Mouse (Mus musculus) C2C12 (cell line): Measurements from ENCODE around the gene Atp8a2. TPM values are rescaled to one million over a fixed set of nuclear protein-coding genes. Genes with fewer than 3 reads are reported as not detected.
"Not testable (repeated sequence)": the region's sequence is repeated elsewhere in the genome, so short reads cannot be mapped to it uniquely, and the experiment has no call there.

Experiments used
- H3K27me3 ChIP-seq: one replicate; pipeline ENCODE4 v1.6.1; 2011; ENCODE audit not compliant: control insufficient read depth, insufficient read depth, insufficient read length
- H3K36me3 ChIP-seq: one replicate; pipeline ENCODE4 v1.6.1; 2011; ENCODE audit not compliant: control insufficient read depth, insufficient read depth
- H3K4me3 ChIP-seq: one replicate; pipeline ENCODE4 v1.5.1; 2011; ENCODE audit warnings: mild to moderate bottlenecking, control low read depth; ENCODE audit not compliant: poor library complexity, insufficient read depth, severe bottlenecking
- H3K79me2 ChIP-seq: one replicate; pipeline ENCODE4 v1.6.1; 2011; ENCODE audit not compliant: control insufficient read depth, insufficient read depth
- H3K79me3 ChIP-seq: one replicate; pipeline ENCODE4 v1.6.1; 2011; ENCODE audit warnings: low read depth, control low read depth
- H3ac ChIP-seq: one replicate; pipeline ENCODE3; 2011; ENCODE audit warnings: low read depth; ENCODE audit not compliant: control insufficient read depth, insufficient read length
- CEBPB ChIP-seq: IDR thresholded peaks from one replicate; pipeline ENCODE4 v1.6.1; 2011; ENCODE audit warnings: low read depth, mild to moderate bottlenecking, control low read depth, moderate library complexity
- CTCF ChIP-seq: IDR thresholded peaks from one replicate; pipeline ENCODE4 v1.5.1; 2011; ENCODE audit not compliant: control insufficient read depth, insufficient read depth, insufficient read length
- FOSL1 ChIP-seq: IDR thresholded peaks from one replicate; pipeline ENCODE4 v1.8.0; 2011; ENCODE audit warnings: mild to moderate bottlenecking, low read length; ENCODE audit not compliant: poor library complexity, insufficient read depth, severe bottlenecking
- MAX ChIP-seq: IDR thresholded peaks from one replicate; pipeline ENCODE4 v1.6.1; 2011; ENCODE audit warnings: mild to moderate bottlenecking, control low read depth
- MYOD1 ChIP-seq: IDR thresholded peaks from one replicate; pipeline ENCODE4 v1.6.1; 2011; ENCODE audit warnings: low read depth; ENCODE audit not compliant: control insufficient read depth, insufficient read length
- MYOG ChIP-seq: IDR thresholded peaks from one replicate; pipeline ENCODE4 v1.6.1; 2011; ENCODE audit not compliant: control insufficient read depth, insufficient read length; ENCODE audit errors: extremely low read depth
- USF1 ChIP-seq: IDR thresholded peaks from one replicate; pipeline ENCODE4 v1.6.1; 2011; ENCODE audit warnings: low read depth, mild to moderate bottlenecking, control low read depth, moderate library complexity
- polyA plus RNA-seq: library from polyadenylated mRNA; unstranded; fragments of >200 nt; fragmentation: generic; extraction: Trizol; gene quantifications from one replicate; pipeline ENCODE4 v1.2.1, GENCODE M21; 2012; ENCODE audit warnings: missing spikeins

The Atp8a2 gene
- polyA plus RNA-seq, 1 experiment: under 0.01 TPM

DNA sequence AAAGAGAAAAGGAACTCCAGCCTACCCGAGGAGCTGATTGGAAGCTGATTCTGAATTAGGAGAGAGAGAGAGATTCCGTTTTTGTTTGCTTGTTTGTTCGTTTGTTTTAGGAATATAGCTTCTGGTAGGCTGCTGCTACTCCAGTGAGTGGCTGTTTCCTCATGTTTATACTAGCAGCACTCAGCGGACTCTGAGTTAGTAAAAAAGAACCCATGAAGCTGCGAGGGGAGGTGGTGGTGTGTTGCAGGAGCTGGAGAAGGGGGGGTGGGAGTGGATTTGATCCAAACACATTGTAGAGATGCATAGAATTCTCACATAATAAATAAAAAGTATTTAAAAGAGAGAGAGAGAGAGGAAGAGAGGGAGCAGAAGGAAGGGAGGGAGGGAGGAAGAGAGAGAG lies 367.4 kb downstream of the Atp8a2 start:
- Histone ChIP-seq H3ac (no peak overlapping the region), H3K36me3 (no peaks in the 10 kb centered on the region), H3K27me3 (no peaks in the 10 kb centered on the region), H3K4me3 (no peak overlapping the region), H3K79me3 (no peaks in the 10 kb centered on the region), H3K79me2 (no peaks in the 10 kb centered on the region)
- TF ChIP-seq USF1 (no peak), MAX (no peak), MYOG (no peak), MYOD1 (no peak), CEBPB (no peak), CTCF (no peak)

DNA sequence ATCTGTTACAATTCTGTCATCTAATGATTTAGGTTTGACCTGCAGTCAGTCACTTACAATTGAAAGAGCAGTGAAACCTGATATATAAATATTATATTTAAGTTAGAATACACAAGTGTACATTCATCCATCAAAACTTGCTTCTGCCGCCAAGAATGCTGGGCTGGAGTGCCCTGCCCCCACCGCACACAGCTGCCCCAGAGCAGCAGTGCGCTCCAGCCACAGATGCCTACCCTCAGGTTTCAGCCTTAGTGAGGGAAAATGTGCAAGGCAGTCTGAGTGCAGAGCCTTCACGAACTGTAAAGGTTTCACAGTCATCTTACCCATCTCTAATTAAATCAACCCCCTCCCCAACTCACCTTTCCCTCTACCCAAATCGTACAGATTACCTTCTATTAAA lies 369.6 kb downstream of the Atp8a2 start:
- TF ChIP-seq MYOD1 (no peak), MAX (no peak), FOSL1 (no peak), USF1 (no peak), MYOG (no peak), CEBPB (no peak), CTCF (no peak)

DNA sequence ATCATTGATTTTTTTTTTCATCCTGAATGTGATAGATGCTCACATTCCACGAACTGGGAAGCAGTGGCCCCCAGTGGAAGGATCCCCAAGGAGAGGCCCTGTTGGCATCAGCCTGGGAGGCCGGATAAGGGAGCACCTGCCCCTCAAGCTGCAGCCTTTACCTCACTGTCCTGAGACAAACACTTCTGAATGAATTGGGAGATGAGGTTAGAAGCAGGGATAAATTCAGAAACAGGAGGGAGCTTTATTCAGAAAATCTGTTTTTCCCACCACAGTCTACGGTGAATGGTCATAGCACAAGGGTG lies 376.9 kb downstream of the Atp8a2 start:
- Histone ChIP-seq H3K36me3 (no peaks in the 10 kb centered on the region), H3K79me3 (no peaks in the 10 kb centered on the region), H3K79me2 (no peaks in the 10 kb centered on the region), H3K4me3 (no peak overlapping the region), H3K27me3 (peaks cover 5% of the 10 kb centered on the region), H3ac (no peak overlapping the region)
- no peak for TF ChIP-seq FOSL1
- TF ChIP-seq CTCF: no peak

More for the DNA sequence above, 369.6 kb downstream of the Atp8a2 start:
- Histone ChIP-seq H3K79me2 (no peaks in the 10 kb centered on the region), H3K4me3 (no peak overlapping the region), H3ac (no peak overlapping the region), H3K36me3 (no peaks in the 10 kb centered on the region), H3K27me3 (peaks cover 5% of the 10 kb centered on the region), H3K79me3 (no peaks in the 10 kb centered on the region)

DNA sequence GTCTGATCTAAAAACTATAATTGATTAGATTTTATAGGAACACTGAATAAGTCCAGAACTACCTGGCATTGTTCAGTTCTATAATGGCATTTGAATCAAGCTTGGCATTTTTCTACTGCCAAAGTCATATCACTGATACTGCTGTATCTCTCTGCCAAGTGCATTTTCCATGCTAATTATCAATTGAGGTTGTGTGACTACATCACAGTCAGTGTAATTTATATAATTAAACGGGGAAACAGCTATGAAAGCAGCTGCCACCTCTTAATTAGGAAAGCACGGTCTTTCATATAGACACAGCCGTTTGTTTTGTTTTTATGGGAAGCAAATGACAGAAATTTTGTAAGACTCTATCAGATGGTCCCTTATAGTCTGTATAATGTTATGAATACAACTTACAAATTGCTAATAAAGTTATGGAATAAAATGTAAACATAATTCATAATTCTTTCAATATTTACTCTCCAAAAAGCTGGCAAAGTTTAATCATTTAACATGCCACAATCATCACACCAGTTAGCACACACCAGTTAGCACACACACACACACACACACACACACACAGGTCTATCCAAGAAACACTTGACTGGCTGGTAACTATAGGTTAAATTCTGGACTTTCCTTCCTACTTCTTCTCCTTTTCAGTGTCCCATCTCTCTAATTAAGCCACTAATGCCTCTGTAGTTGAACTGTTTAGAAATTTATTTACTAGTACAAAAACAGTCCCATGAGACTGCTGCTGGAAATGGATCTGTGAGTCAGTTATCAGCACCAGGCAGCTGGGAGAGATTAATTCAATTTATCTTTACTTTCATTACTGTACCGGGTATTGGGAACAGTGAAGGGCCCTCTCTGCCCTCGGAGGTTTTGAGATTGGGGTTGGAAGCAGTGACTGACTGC lies 377.5 kb downstream of the Atp8a2 start:
- no peaks in the 10 kb centered on the region for H3K79me3 ChIP-seq
- H3K27me3 ChIP-seq: peaks cover 5% of the 10 kb centered on the region
- no peak overlapping the region for H3K4me3 ChIP-seq
- no peaks in the 10 kb centered on the region for H3K79me2 ChIP-seq
- H3K36me3 ChIP-seq: no peaks in the 10 kb centered on the region
- no peak for TF ChIP-seq USF1
- no peak for TF ChIP-seq MAX
- TF ChIP-seq MYOG: no peak
- TF ChIP-seq FOSL1: no peak
- TF ChIP-seq CEBPB: no peak
- TF ChIP-seq CTCF: no peak
- no peak for TF ChIP-seq MYOD1
- H3ac ChIP-seq: no peak overlapping the region

DNA sequence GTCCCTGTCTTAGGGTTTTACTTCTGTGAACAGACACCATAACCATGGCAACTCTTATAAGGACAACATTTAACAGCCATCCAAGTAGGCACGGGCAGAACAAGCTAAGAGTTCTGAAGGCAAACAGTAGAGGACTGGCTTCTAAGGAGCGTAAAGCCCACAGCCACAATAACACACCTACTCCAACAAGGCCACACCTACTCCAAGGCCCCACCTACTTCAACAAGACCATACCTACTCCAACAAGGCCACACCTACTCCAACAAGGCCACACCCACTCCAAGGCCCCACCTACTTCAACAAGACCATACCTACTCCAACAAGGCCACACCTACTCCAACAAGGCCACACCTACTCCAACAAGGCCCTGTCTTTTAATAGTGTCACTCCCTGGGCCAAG lies 386.7 kb downstream of the Atp8a2 start:
- not testable (repeated sequence) for H3K79me3 ChIP-seq, H3ac ChIP-seq, H3K79me2 ChIP-seq, H3K36me3 ChIP-seq, H3K4me3 ChIP-seq
- peaks cover 12% of the 10 kb centered on the region for H3K27me3 ChIP-seq

DNA sequence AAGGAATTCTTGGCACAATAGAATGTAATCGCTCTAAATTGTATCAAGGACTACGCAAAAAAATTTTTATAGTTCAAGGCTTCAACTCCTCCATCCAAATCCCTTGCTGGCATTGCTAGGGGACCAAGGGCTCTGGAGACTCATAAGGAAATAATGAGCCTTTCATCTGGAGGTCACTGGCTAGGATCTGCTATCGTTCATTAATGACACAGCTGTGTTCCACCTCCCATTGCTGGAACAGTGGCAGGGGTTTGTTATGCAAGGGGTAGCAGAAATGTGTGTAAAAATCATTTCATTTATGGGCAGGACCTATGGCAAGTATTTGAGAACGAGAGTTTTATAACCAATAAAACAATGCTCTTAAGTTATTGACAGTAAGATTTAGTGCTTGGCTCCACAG lies 387.2 kb downstream of the Atp8a2 start:
- Histone ChIP-seq H3K27me3 (peaks cover 12% of the 10 kb centered on the region), H3K79me3 (no peaks in the 10 kb centered on the region), H3ac (no peak overlapping the region), H3K36me3 (no peaks in the 10 kb centered on the region), H3K4me3 (no peak overlapping the region), H3K79me2 (no peaks in the 10 kb centered on the region)
- TF ChIP-seq MYOD1 (no peak), FOSL1 (no peak), CTCF (no peak), MYOG (no peak), MAX (no peak), USF1 (no peak), CEBPB (no peak)
